Mouse (Mus musculus): ENCODE data around the gene Ackr2. TPM values are rescaled to one million over a fixed set of nuclear protein-coding genes. Genes with fewer than 3 reads are reported as not detected.

Ackr2 gene
- polyA plus RNA-seq, 1 experiment from 2014 or later: 0.35 TPM

DNA sequence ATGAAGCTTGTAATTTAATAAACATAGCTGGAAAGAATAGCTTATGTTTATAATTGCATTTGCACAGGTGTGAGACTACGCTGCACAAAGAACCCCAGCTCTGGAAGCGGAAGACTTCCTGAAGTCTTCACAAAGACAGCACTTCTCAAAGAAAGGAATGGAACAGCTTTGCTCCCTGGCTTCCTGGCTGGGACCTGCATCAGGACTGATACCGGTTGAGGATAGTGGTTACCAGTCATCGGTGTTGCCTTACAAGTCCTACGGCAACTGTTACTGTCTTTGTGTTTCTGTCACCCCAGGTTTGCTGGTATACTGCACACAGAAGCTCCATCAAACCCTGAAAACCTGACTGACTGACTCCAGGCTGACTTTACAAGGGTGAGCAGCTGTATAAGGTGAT, 28.7 kb upstream of the Ackr2 start:
- Histone ChIP-seq H3K9me3 (ENCODE audit: control insufficient read depth, low read length) (no peaks in the 10 kb centered on the region), H3K4me2 (replicated peaks; ENCODE audit: low read depth) (no peak overlapping the region), H3K36me3 (ENCODE audit: control insufficient read depth, insufficient read depth, low read length) (no peaks in the 10 kb centered on the region), H3K27ac (replicated peaks) (no peak overlapping the region), H3K9ac (ENCODE audit: low read length) (no peak overlapping the region), H3K4me3 (ENCODE audit: low read depth, low read length) (no peak overlapping the region), H3K27me3 (ENCODE audit: control insufficient read depth, insufficient read depth, low read length) (no peaks in the 10 kb centered on the region), H3K4me1 (replicated peaks; ENCODE audit: control insufficient read depth, insufficient read depth) (no peaks in the 10 kb centered on the region)
- DNase-seq (ENCODE audit: low spot score) (no peak), ATAC-seq (ENCODE audit: low FRiP score, low TSS enrichment) (no peak)
- TF ChIP-seq EP300 (optimal IDR thresholded peaks at IDR 0.05): no peak
- TF ChIP-seq CTCF (IDR thresholded peaks at IDR 0.05; ENCODE audit: low read depth): no peak
- 74% methylated on average over 5 of the region's 5 CpGs for WGBS

DNA sequence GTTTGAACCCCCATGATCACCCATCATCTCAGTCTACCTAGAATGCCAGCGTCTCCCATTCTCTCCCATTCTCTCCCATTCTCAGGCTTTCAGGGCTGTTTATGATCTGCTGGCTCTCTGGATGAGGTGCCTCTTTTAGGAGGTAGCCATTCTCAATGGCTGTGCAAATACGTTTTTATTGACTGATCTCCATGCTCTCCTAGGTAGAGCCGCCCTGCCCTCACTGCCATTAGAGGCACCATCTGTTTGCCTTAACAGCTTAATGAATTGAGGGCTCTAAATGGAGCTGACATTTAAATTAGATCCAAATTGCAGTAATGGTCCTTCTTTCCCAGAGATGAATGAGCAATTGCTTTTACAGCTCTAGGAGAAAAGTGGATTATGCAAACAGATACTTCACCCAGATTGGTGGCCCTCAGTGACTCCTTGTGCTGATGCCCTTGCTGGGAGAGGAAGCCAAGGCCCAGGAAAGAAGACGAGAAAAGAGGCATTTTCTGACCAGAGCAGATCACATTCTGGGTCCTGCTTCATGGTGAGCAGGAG, 28.1 kb upstream of the Ackr2 start:
- WGBS: 53% methylated on average over 4 of the region's 4 CpGs
- ATAC-seq (ENCODE audit: low FRiP score, low TSS enrichment): no peak
- no peaks in the 10 kb centered on the region for H3K36me3 ChIP-seq (ENCODE audit: control insufficient read depth, insufficient read depth, low read length)

DNA sequence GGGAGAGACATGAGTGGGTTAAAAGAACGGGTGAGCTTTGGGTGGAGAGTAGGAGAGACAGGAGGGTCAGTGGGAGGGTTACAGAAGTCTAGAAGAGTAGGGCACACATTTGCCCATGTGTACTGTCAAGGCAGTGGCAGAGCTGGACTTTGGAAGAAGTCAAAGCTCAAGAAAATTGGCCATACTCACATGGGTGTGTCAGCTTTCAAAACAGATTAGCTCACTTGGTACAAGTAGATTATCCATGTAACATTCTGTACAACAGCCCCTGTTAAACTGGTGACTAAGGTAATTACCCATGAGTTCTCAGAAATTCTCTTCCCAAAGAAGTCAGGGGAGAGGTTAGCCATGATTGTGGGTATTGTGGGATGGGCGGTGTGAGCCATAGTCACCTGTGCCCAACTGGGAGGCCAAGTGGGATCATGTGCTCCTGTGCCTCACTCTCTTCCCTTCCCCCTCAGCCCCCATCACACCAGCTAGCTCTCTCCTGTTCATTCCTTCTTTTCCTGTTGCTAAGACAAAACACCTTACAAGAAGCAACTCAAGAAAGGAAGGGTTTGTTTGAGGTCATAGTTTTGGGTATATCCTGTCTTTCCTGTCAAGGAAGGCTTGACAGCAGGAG, 26.0 kb upstream of the Ackr2 start:
- ATAC-seq (ENCODE audit: low FRiP score, low TSS enrichment) (peak; percentile 90), DNase-seq (ENCODE audit: low spot score) (peak; percentile 63)
- Histone ChIP-seq H3K9ac (ENCODE audit: low read length) (no peak overlapping the region), H3K27me3 (ENCODE audit: control insufficient read depth, insufficient read depth, low read length) (no peaks in the 10 kb centered on the region), H3K4me1 (replicated peaks; ENCODE audit: control insufficient read depth, insufficient read depth) (no peaks in the 10 kb centered on the region), H3K36me3 (ENCODE audit: control insufficient read depth, insufficient read depth, low read length) (no peaks in the 10 kb centered on the region), H3K4me3 (ENCODE audit: low read depth, low read length) (no peak overlapping the region), H3K9me3 (ENCODE audit: control insufficient read depth, low read length) (no peaks in the 10 kb centered on the region), H3K27ac (replicated peaks) (no peak overlapping the region; the same call in 1 of the 2 replicates), H3K4me2 (replicated peaks; ENCODE audit: low read depth) (no peak overlapping the region)
- TF ChIP-seq EP300 (optimal IDR thresholded peaks at IDR 0.05): no peak
- no peak for TF ChIP-seq CTCF (IDR thresholded peaks at IDR 0.05; ENCODE audit: low read depth)
- WGBS: 80% methylated on average over 2 of the region's 2 CpGs

More for the DNA sequence above, 28.1 kb upstream of the Ackr2 start:
- H3K9ac ChIP-seq (ENCODE audit: low read length): no peak overlapping the region
- no peak overlapping the region for H3K4me2 ChIP-seq (replicated peaks; ENCODE audit: low read depth)
- TF ChIP-seq CTCF (IDR thresholded peaks at IDR 0.05; ENCODE audit: low read depth) (no peak), EP300 (optimal IDR thresholded peaks at IDR 0.05) (no peak)
- H3K9me3 ChIP-seq (ENCODE audit: control insufficient read depth, low read length): no peaks in the 10 kb centered on the region
- no peak for DNase-seq (ENCODE audit: low spot score)
- no peaks in the 10 kb centered on the region for H3K4me1 ChIP-seq (replicated peaks; ENCODE audit: control insufficient read depth, insufficient read depth)
- H3K27me3 ChIP-seq (ENCODE audit: control insufficient read depth, insufficient read depth, low read length): no peaks in the 10 kb centered on the region
- no peak overlapping the region for H3K4me3 ChIP-seq (ENCODE audit: low read depth, low read length)
- H3K27ac ChIP-seq (replicated peaks): 0 out of 2 replicates have a peak overlapping the region, but pooled peaks have one; percentile 45

DNA sequence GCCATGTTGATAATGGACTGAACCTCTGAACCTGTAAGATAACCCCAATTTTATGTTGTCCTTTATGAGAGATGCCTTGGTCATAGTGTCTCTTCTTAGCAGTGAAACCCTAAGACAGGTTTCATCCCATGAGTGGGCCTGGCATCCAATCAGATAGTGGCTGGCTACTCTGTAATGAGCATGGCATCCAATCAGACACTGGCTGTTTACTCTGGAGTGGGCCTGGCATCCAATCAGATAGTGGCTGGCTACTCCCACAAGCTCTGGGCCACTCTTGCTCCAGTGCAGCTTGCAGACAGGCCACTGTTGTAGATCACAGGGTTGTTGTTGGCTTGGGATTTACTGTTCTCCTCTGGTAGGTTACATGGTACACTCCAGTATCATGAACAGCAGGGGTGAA, 24.6 kb upstream of the Ackr2 start:
- Histone ChIP-seq H3K4me2 (replicated peaks; ENCODE audit: low read depth) (no peak overlapping the region), H3K9me3 (ENCODE audit: control insufficient read depth, low read length) (no peaks in the 10 kb centered on the region), H3K27ac (replicated peaks) (no peak overlapping the region), H3K27me3 (ENCODE audit: control insufficient read depth, insufficient read depth, low read length) (no peaks in the 10 kb centered on the region), H3K4me3 (ENCODE audit: low read depth, low read length) (no peak overlapping the region), H3K4me1 (replicated peaks; ENCODE audit: control insufficient read depth, insufficient read depth) (no peaks in the 10 kb centered on the region), H3K9ac (ENCODE audit: low read length) (no peak overlapping the region), H3K36me3 (ENCODE audit: control insufficient read depth, insufficient read depth, low read length) (no peaks in the 10 kb centered on the region)
- DNase-seq (ENCODE audit: low spot score): no peak
- no peak for TF ChIP-seq EP300 (optimal IDR thresholded peaks at IDR 0.05)
- TF ChIP-seq CTCF (IDR thresholded peaks at IDR 0.05; ENCODE audit: low read depth): no peak
- no peak for ATAC-seq (ENCODE audit: low FRiP score, low TSS enrichment)

DNA sequence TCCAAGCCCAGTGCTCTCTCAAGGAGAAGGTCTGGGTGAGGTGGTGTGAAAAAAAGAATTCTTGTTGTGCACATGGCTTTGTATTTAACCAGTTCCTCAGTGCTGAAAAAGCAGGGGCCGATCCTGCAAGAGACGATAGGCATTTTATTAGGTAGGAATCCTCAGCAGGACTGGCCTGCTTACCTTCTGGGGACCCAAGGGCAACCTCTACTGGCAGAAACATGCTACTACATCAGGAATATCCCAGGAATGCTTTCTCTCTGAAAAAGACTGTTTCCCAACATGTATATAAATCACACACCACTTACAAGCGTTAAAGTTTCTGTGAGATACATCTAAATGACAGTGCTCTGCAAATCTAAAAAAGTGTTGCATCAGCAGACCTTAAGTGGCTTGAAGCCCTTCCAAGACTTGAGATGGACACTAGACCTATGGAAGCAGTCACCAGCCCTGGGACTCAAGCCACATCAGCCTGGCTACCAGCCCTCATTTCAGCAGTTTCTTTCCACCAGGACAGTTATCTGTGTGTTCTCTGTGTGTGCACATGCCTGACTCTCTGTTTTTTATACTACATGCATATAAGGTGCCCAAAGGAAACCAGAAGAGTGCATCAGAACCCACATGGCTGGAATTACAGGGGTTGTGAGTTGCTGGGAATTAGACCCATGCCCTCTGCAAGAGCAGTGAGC, 21.0 kb upstream of the Ackr2 start:
- no peak overlapping the region for H3K27ac ChIP-seq (replicated peaks)
- H3K9ac ChIP-seq (ENCODE audit: low read length): no peak overlapping the region
- no peaks in the 10 kb centered on the region for H3K27me3 ChIP-seq (ENCODE audit: control insufficient read depth, insufficient read depth, low read length)
- no peak overlapping the region for H3K4me2 ChIP-seq (replicated peaks; ENCODE audit: low read depth)
- H3K36me3 ChIP-seq (ENCODE audit: control insufficient read depth, insufficient read depth, low read length): no peaks in the 10 kb centered on the region
- TF ChIP-seq CTCF (IDR thresholded peaks at IDR 0.05; ENCODE audit: low read depth) (peak; percentile 97), EP300 (optimal IDR thresholded peaks at IDR 0.05) (no peak)
- no peaks in the 10 kb centered on the region; the same call in 1 of the 2 replicates for H3K4me1 ChIP-seq (replicated peaks; ENCODE audit: control insufficient read depth, insufficient read depth)
- whole genome bisulfite sequencing: 5% methylated on average over 3 of the region's 3 CpGs
- H3K4me3 ChIP-seq (ENCODE audit: low read depth, low read length): no peak overlapping the region
- H3K9me3 ChIP-seq (ENCODE audit: control insufficient read depth, low read length): no peaks in the 10 kb centered on the region
- ATAC-seq (ENCODE audit: low FRiP score, low TSS enrichment) (peak; percentile 15; the same call in 1 of the 2 replicates), DNase-seq (ENCODE audit: low spot score) (peak; percentile 58)

DNA sequence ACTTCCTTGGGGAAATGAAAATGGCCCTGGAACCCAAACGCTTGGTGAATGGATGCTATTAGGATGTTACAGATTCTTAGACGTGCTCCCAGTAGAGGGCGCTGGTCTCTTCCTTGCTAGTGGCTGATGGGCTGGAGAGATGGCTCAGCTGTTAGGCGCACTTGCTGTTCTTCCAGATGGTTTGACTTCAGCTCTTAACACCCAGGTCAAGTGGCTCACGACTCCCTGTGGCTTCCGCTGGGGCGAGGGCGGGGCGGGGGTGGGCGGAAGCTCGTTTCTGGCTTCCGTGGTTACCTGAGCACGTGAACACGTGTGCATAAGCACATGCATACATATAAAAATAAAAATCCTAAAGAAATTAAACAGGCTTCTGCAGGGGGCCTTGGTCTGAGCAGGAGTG, 17.3 kb upstream of the Ackr2 start:
- H3K36me3 ChIP-seq (ENCODE audit: control insufficient read depth, insufficient read depth, low read length): no peaks in the 10 kb centered on the region
- no peaks in the 10 kb centered on the region for H3K27me3 ChIP-seq (ENCODE audit: control insufficient read depth, insufficient read depth, low read length)
- no peak overlapping the region for H3K4me3 ChIP-seq (ENCODE audit: low read depth, low read length)
- peak; percentile 86 for TF ChIP-seq CTCF (IDR thresholded peaks at IDR 0.05; ENCODE audit: low read depth)
- TF ChIP-seq EP300 (optimal IDR thresholded peaks at IDR 0.05): no peak
- peak; percentile 71 for ATAC-seq (ENCODE audit: low FRiP score, low TSS enrichment)
- H3K9me3 ChIP-seq (ENCODE audit: control insufficient read depth, low read length): no peaks in the 10 kb centered on the region
- peak; percentile 67 for DNase-seq (ENCODE audit: low spot score)
- H3K9ac ChIP-seq (ENCODE audit: low read length): no peak overlapping the region
- 0 out of 2 replicates have a peak overlapping the region, but pooled peaks have one; percentile 23 for H3K4me2 ChIP-seq (replicated peaks; ENCODE audit: low read depth)
- H3K27ac ChIP-seq (replicated peaks): no peak overlapping the region; the same call in 1 of the 2 replicates
- 22% methylated on average over 14 of the region's 14 CpGs for WGBS
- H3K4me1 ChIP-seq (replicated peaks; ENCODE audit: control insufficient read depth, insufficient read depth): no peaks in the 10 kb centered on the region; the same call in 1 of the 2 replicates
